Comparison of ENCODE assay signal across 8 mouse cellular contexts in the genomic region with DNA sequence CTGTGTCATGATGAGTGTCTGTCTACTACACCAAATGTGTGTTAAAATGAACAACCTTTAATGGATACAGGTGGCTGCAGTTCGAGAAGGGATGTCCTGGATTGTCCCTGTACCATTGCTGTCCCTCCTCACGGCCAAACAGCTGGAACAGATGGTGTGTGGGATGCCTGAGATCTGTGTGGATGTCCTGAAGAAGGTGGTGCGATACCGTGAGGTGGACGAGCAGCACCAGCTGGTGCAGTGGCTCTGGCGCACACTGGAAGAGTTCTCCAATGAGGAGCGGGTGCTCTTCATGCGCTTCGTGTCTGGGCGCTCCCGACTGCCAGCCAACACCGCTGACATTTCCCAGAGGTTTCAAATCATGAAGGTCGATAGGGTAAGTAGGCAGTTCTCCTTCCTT. TPM values are rescaled to one million over a fixed set of nuclear protein-coding genes. Genes with fewer than 3 reads are reported as not detected.
A peak's percentile ranks its signal among the peaks of the same experiment; 100 is the strongest.
DNase-seq lines count a peak whose midpoint lies in the region; TF ChIP-seq lines count a peak whose summit lies in the region.

No protein-coding gene starts in this region.

- DNase-seq in layer of hippocampus, adult 9-11 months: peak; percentile 56
- no peak for DNase-seq in layer of hippocampus, postnatal 25 days (ENCODE audit: extremely low spot score in 1 of 2, low spot score in 1 of 2)
- peak; percentile 61 to 80 for DNase-seq in frontal cortex, postnatal 36 days (ENCODE audit: low spot score in 2 of 2)
- no peak for DNase-seq in ovary, adult 18-20 months (ENCODE audit: low spot score)
- DNase-seq in embryo, embryonic 11 days: no peak
- DNase-seq in heart, postnatal 25 days (ENCODE audit: low spot score): no peak

- WGBS in olfactory bulb, adult 2 months: 82% methylated on average over 13 of the region's 13 CpGs

- no peak for TF ChIP-seq POLR2A in cortical plate, adult 2 months (IDR thresholded peaks at IDR 0.05; ENCODE audit: extremely low read depth, insufficient read depth, low read length)
- no peak for TF ChIP-seq POLR2A in olfactory bulb, adult 2 months (IDR thresholded peaks at IDR 0.05; ENCODE audit: insufficient read depth, low read depth, low read length)

- intact Hi-C loops in heart, postnatal 25 days (cut with DNase I): no loop called here

- peak overlapping the region; percentile 22; the same call in 1 of the 2 replicates for H3K27ac ChIP-seq in cortical plate, adult 2 months (ENCODE audit: insufficient read depth, low read length)
- 0 out of 2 replicates have a peak overlapping the region, but pooled peaks have one; percentile 18 for H3K27ac ChIP-seq in olfactory bulb, adult 2 months (ENCODE audit: insufficient read depth, low read depth, low read length)

- H3K4me1 ChIP-seq in cortical plate, adult 2 months (ENCODE audit: control insufficient read depth, insufficient read depth, low read length): peaks cover 3% of the 10 kb centered on the region; the same call in 1 of the 2 replicates
- peaks cover 10% of the 10 kb centered on the region for H3K4me1 ChIP-seq in olfactory bulb, adult 2 months (ENCODE audit: control insufficient read depth, insufficient read depth, low read length)

- TF ChIP-seq CTCF in cortical plate, adult 2 months (IDR thresholded peaks at IDR 0.05; ENCODE audit: extremely low read depth, insufficient read depth, low read length): no peak
- no peak for TF ChIP-seq CTCF in olfactory bulb, adult 2 months (IDR thresholded peaks at IDR 0.05; ENCODE audit: insufficient read depth, low read depth, low read length)

- H3K4me3 ChIP-seq in cortical plate, adult 2 months (ENCODE audit: insufficient read depth, low read length): no peak overlapping the region
- no peak overlapping the region for H3K4me3 ChIP-seq in olfactory bulb, adult 2 months (ENCODE audit: insufficient read depth, low read depth, low read length)

RNA-seq across cellular contexts. Expression of a gene that starts 9.9 kb away (rescaled TPM):
- under 1 TPM; 0.23 to 0.25 TPM for total RNA-seq in layer of hippocampus, postnatal 25 days (2021)
- 0.34 and 0.40 TPM in 2 replicates for polyA plus RNA-seq in cortical plate, adult 2 months (2012; rRNA removed)
- not detected in 2 replicates for polyA plus RNA-seq in olfactory bulb, adult 2 months (2012; ENCODE audit: insufficient read depth, insufficient read length, low replicate concordance, missing spikeins)
- 10 to 100 TPM; 45.9 to 49.2 TPM for total RNA-seq in heart, postnatal 25 days (2021)

Comparison
In these comparisons a context has a peak if more than half of its experiments do, and no peak if none do; other contexts are left out.
1. DNase-seq: peak in layer of hippocampus, adult 9-11 months (single experiment) and frontal cortex, postnatal 36 days (2 of 2); none in layer of hippocampus, postnatal 25 days (0 of 2), ovary, adult 18-20 months (single experiment), embryo, embryonic 11 days (single experiment) and heart, postnatal 25 days (single experiment).
2. RNA of a gene that starts 9.9 kb away (total RNA-seq): 45.9 to 49.2 TPM in heart, postnatal 25 days; 0.23 to 0.25 TPM in layer of hippocampus, postnatal 25 days; every median in the first group is over 10 times any median in the second.